Mouse (Mus musculus): ENCODE data around the gene Lhpp. TPM values are rescaled to one million over a fixed set of nuclear protein-coding genes. Genes with fewer than 3 reads are reported as not detected.

Gene Lhpp
- polyA plus RNA-seq, 1 experiment, result 39.7 TPM

DNA sequence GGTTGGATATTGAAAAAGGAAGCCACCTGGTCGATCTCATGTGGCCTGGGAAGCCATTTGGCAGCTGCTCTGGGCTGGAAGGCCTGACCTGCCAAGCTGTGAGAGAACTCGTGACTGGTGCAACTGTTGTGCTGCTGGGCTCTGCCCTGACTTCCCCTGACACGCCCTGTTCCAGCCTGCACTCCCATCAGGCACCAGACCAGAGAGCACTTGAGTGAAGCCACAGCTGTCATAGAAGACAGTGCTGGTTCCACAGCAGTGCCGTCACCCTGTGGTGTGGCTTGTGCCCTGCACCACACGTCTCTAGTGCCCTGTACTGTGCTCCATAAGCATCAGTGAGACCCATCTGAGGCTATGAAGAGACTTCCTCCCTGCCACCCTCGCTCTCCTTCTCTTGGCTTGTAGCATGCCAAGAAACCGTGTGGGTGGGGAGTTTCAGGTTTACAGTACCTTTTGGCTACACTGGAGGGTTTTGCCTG is 62.1 kb downstream of the Lhpp start:
- WGBS, result 17% methylated on average over 7 of the region's 7 CpGs
- peak; percentile 57 for DNase-seq (ENCODE audit: low read depth, low spot score)

GRCm38 (mm10) chr7:132673931-132674755 is 63.7 kb downstream of the Lhpp start:
- DNase-seq (ENCODE audit: low read depth, low spot score), result no peak
- WGBS, result 25% methylated on average over 17 of the region's 17 CpGs

DNA sequence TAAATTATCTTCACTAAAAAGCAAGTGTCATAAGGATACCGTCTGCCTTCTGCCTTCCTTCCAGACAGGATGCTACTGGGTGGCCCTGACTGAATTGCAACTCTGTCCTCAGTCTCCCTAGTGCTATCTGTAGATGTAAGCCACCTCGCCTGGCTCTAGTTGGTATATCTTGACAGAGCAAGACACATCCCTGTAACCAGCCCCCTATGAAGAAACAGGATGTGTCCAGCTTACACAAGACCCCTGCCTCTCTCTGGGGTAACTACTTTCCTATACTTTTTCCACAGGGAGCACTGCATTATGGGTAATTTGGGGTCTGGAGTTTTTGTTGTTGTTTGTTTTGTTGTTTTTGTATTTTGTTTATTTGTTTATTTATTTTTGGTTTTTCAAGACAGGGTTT is 65.5 kb downstream of the Lhpp start:
- no peak for DNase-seq (ENCODE audit: low read depth, low spot score)
- 95% methylated on average over 2 of the region's 2 CpGs for WGBS

DNA sequence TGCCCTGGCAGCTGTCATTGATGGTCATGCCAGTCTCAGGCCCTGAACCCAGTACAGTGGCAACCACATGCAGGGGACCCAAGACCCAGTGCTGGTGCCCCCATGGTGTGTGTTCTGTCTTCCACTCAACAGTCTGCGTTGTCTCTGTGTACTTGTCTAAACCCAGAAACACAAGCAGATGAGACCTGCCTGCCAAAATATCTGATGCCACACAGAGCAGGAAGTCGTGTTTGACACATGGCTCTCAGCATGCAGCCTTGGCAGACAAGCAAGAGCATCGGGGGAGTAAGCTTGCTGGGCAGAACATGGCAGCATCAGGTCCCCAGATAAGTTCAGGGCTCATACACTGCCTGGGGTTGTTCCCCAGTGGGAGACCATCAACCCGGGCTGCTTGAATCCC is 68.7 kb downstream of the Lhpp start:
- 77% methylated on average over 4 of the region's 4 CpGs for WGBS
- no peak for DNase-seq (ENCODE audit: low read depth, low spot score)

DNA sequence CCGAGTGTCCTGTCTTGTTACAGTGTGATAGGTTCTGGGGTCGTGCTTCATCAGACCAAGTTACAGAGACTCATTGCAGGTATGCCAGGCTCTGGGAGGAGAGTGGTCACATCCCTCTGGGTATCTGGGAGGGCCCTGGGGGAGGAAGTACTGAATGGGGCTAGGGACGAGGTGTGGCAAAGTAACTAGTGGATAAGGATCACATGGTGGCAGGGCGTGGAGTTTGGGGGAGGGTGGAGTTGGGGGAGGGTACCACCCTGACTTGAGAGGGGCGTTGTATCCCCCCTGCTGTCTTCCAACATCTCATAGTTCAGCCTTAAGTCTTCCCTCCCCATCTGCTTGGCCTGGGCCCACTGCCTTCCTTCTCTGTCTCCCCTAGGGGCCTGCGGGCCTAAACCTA is 69.1 kb downstream of the Lhpp start:
- WGBS, result 76% methylated on average over 6 of the region's 6 CpGs
- DNase-seq (ENCODE audit: low read depth, low spot score), result no peak

- no peak for DNase-seq (ENCODE audit: low read depth, low spot score)
- 87% methylated on average over 11 of the region's 11 CpGs for WGBS
Measured at GRCm38 (mm10) chr7:132681296-132681695, 70.9 kb downstream of the Lhpp start.

DNA sequence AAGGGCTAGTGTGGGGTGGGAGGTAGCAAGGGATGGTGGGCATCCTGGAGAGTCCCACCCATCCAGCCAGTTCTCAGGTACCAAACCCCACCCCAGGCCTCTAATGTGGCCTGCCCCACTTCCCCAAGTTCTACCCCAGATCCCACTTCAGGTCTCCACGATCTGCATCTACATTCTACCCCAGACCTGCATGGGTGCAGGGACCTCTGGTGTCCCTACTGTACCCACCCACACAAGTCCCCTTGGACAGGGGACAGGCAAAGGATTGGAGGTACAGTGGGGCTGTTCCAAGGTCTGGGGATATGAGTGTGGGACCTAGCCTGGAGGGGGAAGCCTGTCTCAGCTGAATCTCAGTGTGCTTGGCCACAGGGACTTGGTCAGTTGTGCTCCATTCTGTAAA is 71.4 kb downstream of the Lhpp start:
- WGBS, result 89% methylated on average over 1 of the region's 1 CpGs
- no peak for DNase-seq (ENCODE audit: low read depth, low spot score)

DNA sequence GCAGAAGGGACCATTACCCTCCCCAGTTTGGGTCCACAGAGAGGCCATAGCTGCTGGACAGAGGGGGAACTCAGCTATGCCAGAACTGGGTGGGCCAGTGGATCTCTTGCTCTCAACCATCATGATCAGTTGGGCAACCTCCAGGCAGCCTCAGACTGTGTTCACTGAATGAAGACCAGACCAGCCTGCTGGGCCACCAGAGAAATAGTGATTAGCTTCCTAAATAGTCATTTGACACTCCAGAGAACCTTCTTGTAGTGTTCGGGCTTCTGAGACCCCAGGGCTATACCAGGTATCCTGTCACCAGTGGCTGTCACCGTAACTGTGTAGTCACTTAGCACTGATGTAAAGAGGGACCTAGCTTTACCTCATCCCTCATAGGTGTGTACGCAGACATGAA is 71.9 kb downstream of the Lhpp start:
- over 99% methylated on average over 3 of the region's 3 CpGs for WGBS
- no peak for DNase-seq (ENCODE audit: low read depth, low spot score)

GRCm38 (mm10) chr7:132682901-132683300 is 72.5 kb downstream of the Lhpp start:
- 66% methylated on average over 3 of the region's 3 CpGs for WGBS
- no peak for DNase-seq (ENCODE audit: low read depth, low spot score)

- DNase-seq (ENCODE audit: low read depth, low spot score), result no peak
- 91% methylated on average over 4 of the region's 4 CpGs for WGBS
Measured at GRCm38 (mm10) chr7:132683923-132684322, 73.5 kb downstream of the Lhpp start.

GRCm38 (mm10) chr7:132686515-132686914 is 76.1 kb downstream of the Lhpp start:
- no peak for DNase-seq (ENCODE audit: low read depth, low spot score)

GRCm38 (mm10) chr7:132687897-132688296 is 77.5 kb downstream of the Lhpp start:
- DNase-seq (ENCODE audit: low read depth, low spot score), result no peak
- WGBS, result 64% methylated on average over 2 of the region's 2 CpGs

More at GRCm38 (mm10) chr7:132686515-132686914, 76.1 kb downstream of the Lhpp start:
- 90% methylated on average over 3 of the region's 3 CpGs for WGBS

DNA sequence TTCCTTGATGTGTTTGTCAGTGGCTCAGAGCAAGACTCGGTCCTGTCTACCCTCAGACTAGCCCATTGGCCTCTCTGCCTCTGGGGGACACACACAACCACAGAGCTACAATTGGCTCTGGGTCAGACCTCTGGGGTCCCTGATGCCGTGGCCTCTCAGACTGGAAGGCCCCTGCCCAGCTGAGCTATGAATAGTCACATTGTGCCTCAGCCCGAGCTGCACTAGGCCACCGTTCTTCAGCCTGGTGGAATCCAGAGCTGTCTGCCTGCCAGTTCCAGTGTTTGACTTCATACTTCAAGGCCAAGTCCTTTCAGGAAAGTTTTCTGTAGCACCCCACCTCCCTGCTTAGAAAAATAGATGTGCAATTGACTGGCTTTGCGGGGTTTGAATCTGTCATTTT is 78.3 kb downstream of the Lhpp start:
- DNase-seq (ENCODE audit: low read depth, low spot score), result no peak
- WGBS, result 50% methylated on average over 5 of the region's 5 CpGs

- DNase-seq (ENCODE audit: low read depth, low spot score), result no peak
- 57% methylated on average over 5 of the region's 5 CpGs for WGBS
Measured at GRCm38 (mm10) chr7:132689722-132690121, 79.3 kb downstream of the Lhpp start.

DNA sequence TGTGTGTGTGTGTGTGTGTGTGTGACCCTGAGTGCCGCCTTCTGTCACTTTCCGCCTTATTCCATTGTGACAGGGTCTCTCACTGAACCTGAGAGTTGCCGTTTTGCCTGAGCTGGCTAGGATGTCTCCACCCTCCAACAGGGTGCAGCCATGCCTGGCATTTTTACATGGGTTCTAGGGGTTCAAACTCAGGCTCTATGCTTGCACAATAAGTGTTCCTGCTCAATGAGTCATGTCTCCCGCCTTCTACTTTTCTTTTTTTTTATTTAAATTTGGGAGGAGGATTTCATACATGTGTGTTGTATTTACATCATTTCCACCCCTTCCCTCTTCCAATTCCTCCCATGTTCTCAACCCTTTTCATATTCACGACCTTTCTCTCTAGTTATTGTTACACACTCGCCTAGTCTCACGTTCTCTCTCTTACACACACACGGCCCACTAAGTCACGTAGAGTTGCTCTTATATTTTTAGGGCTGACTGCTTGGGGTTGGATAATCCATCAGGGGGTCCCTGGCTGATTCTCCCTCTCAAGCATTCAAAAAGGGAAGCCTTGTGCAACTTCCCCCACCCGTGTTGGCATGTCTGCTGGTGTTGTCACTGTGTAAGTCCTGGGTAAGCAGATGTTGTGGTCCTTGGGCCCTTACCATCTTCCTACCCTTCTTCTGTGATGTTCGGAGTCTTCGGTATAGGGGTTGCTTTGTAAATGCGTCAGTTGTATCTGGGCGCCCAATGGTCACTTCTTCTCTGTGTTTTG is 80.5 kb downstream of the Lhpp start:
- 90% methylated on average over 14 of the region's 14 CpGs for WGBS

GRCm38 (mm10) chr7:132692719-132693118 is 82.3 kb downstream of the Lhpp start:
- WGBS, result 82% methylated on average over 9 of the region's 9 CpGs
- DNase-seq (ENCODE audit: low read depth, low spot score), result no peak

More for the DNA sequence above, 80.5 kb downstream of the Lhpp start:
- no peak for DNase-seq (ENCODE audit: low read depth, low spot score)

DNA sequence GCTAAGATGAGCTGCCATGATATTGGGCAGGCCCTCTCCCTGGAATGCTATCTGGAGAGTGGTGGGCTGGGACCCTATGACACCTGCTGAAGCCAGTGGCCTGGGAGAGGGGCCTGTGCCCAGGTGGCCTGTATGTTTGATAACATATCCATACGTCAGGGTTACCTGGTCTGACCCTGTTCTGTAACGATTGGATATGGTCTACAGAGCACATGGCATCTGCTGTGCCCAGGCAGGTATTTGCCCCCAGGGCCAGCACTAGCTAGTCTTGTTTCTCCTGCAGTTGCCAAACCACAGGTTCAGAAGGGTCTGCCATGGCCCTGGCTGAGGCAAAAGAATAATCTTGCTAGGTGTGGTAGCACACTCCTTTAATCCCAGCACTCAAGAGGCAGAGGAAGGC is 83.1 kb downstream of the Lhpp start:
- DNase-seq (ENCODE audit: low read depth, low spot score), result no peak
- WGBS, result 90% methylated on average over 2 of the region's 2 CpGs

DNA sequence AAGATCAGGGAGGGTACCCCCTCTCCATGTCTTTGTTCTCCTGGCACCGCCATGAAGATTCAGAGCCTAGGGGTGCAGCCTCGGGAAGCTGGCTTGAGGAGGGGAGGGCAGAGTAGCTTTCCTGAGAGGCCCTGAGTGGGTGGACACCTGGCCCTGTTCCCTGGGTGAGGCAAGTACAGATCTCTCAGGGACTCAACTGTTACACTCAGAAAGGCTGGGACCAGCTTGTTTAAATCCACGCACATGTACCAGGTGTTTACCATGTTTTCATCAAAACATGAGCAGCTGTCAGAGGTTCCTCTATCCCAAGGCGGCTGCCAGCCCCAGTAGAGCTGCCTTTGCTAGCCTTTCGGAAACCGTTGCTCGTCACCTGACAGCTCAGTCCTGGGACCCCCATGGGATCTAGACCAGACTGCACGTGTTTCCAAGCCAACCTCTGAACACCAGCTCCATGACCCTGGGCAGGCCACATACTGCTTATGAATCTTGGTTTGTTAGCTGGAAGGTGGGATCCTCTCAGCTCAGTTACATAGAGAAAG is 86.9 kb downstream of the Lhpp start:
- 86% methylated on average over 8 of the region's 8 CpGs for WGBS

GRCm38 (mm10) chr7:132698737-132699136 is 88.3 kb downstream of the Lhpp start:
- no peak for DNase-seq (ENCODE audit: low read depth, low spot score)
- 89% methylated on average over 4 of the region's 4 CpGs for WGBS

More for the DNA sequence above, 86.9 kb downstream of the Lhpp start:
- no peak for DNase-seq (ENCODE audit: low read depth, low spot score)

DNA sequence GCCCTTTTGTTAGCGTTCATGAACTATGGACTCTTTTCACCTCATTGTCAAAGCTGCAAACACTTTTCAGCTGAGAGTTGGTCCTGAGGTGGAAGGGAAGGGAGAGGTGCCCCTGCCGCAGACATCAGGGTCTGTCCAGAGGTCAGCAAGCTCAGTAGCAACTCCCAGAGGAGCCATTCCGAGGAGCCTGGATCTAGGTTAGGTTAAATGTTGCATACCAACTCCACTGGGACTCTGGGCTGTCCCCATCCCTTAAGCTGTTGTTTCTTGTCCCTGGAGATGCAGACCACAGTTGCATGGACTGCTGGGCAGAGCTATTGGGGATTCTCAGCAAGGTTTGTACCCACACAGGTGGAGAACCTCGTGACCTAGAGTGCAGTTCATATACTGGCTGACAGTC is 88.7 kb downstream of the Lhpp start:
- DNase-seq (ENCODE audit: low read depth, low spot score), result no peak
- 83% methylated on average over 4 of the region's 4 CpGs for WGBS

DNA sequence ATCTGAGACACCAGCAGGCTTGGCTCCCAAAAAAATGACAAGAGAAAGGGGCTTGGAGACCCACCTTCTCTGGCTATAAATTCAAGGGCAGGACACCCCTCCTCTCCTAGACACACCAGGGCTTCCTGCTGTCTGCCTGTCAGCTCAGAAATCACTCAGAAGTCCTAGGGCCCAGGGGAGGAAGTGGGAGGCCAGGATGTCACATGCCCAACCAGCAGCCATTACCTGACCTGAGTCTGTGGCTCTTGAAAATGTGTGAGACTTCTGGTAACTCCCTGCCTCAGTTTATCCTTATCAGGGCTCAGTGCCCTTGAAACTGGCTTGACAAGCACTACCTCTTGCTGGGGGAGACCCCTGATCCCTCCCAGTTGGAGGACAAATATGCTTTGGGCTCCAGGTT is 89.2 kb downstream of the Lhpp start:
- no peak for DNase-seq (ENCODE audit: low read depth, low spot score)
